8 mouse cellular contexts compared by ENCODE assay signal in the genomic region with DNA sequence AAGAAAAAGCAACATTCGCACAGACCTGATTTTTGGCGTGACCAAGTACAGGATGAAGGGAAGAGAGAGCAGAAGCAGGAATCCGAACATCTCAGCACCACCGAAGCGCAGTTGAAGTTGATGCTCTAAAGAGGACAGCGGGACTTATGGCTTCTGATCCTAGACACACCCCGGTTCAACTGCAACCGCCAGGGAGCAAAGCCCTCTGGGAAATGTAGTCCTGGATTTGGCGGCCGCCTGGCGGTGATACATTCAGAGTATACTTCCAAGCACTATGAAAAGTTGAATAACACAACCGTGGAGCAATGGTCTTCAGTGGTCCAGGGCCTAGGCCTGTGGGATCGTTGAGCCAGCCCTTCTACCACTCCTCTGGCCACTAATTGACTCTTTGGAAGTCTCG. TPM values are rescaled to one million over a fixed set of nuclear protein-coding genes. Genes with fewer than 3 reads are reported as not detected.
A peak's percentile ranks its signal among the peaks of the same experiment; 100 is the strongest.
DNase-seq lines count a peak whose midpoint lies in the region; ATAC-seq lines count a peak whose summit lies in the region.

No protein-coding gene starts in this region.

- intact Hi-C loops in left cerebral cortex, postnatal 10 days (cut with DNase I), result no loop called here

- H3K9ac ChIP-seq in hindbrain, embryonic 16.5 days (ENCODE audit: low read depth, low read length), result peak overlapping the region; percentile 60

- peaks cover 17% of the 10 kb centered on the region for H3K4me1 ChIP-seq in hindbrain, embryonic 16.5 days (ENCODE audit: control insufficient read depth, insufficient read depth, low read depth, low read length)

- H3K27me3 ChIP-seq in hindbrain, embryonic 16.5 days (replicated peaks; ENCODE audit: control insufficient read depth, insufficient read depth, low read length), result no peaks in the 10 kb centered on the region

- H3K4me2 ChIP-seq in hindbrain, embryonic 16.5 days (ENCODE audit: low read length), result peak overlapping the region; percentile 58

- H3K27ac ChIP-seq in hindbrain, embryonic 16.5 days (ENCODE audit: low read depth, low read length), result peak overlapping the region; percentile 78

- H3K36me3 ChIP-seq in hindbrain, embryonic 16.5 days (ENCODE audit: control insufficient read depth, insufficient read depth, low read length), result no peaks in the 10 kb centered on the region

- peak overlapping the region; percentile 51 for H3K4me3 ChIP-seq in hindbrain, embryonic 16.5 days (ENCODE audit: low read length)

- peak; percentile 82 for ATAC-seq in hindbrain, embryonic 16.5 days
- ATAC-seq in megakaryocyte progenitor cell, adult 5-6 weeks (replicated peaks; ENCODE audit: poor library complexity), result peak; percentile 89

- H3K9me3 ChIP-seq in hindbrain, embryonic 16.5 days (ENCODE audit: control insufficient read depth, low read length), result no peaks in the 10 kb centered on the region

- DNase-seq in adipocyte (ENCODE audit: low spot score), result peak; percentile 80
- peak; percentile 46 to 67 for DNase-seq in cerebellum, postnatal 4 days (ENCODE audit: low spot score in 2 of 2)
- peak; percentile 74 for DNase-seq in gastrocnemius, adult 18-20 months (ENCODE audit: low spot score)
- peak; percentile 67 to 82 for DNase-seq in left cerebral cortex, postnatal 10 days (ENCODE audit: extremely low spot score in 1 of 2, low spot score in 2 of 2)
- peak; percentile 72 for DNase-seq in right cerebral cortex, postnatal 14 days
- peak; percentile 70 for DNase-seq in urinary bladder, postnatal 25 days (ENCODE audit: low spot score)

- WGBS in hindbrain, embryonic 16.5 days, result 6% methylated on average over 14 of the region's 14 CpGs

RNA-seq across cellular contexts. Expression of a gene that starts 0.4 kb away (rescaled TPM):
- 1 to 10 TPM; 1.9 to 2.7 TPM for total RNA-seq in gastrocnemius, adult 18-20 months (2021)
- polyA plus RNA-seq in hindbrain, embryonic 16.5 days (2015; fragmentation: Nextera tagmentation; extraction: Ambion mirVana), result 36.1 and 41.1 TPM in 2 replicates
- 10 to 100 TPM; 32.1 to 34.3 TPM for total RNA-seq in left cerebral cortex, postnatal 10 days (2021)
- total RNA-seq in megakaryocyte progenitor cell, adult 5-6 weeks (2015), result 14.4 and 15.7 TPM in 2 replicates
- 18.7 and 21.7 TPM in 2 replicates for total RNA-seq in megakaryocyte progenitor cell, adult 5-6 weeks (2017)

RNA-seq across cellular contexts. Expression of a gene that starts 17.0 kb away (rescaled TPM):
- total RNA-seq in gastrocnemius, adult 18-20 months (2021), result under 1 TPM in 1 of 2 experiments, not detected in 1; 0.09 TPM
- 1.1 and 1.5 TPM in 2 replicates for polyA plus RNA-seq in hindbrain, embryonic 16.5 days (2015; fragmentation: Nextera tagmentation; extraction: Ambion mirVana)
- 1 to 10 TPM in 1 of 2 experiments, under 1 TPM in 1; 0.86 to 1.5 TPM for total RNA-seq in left cerebral cortex, postnatal 10 days (2021)
- 7.0 and 9.1 TPM in 2 replicates for total RNA-seq in megakaryocyte progenitor cell, adult 5-6 weeks (2015)
- total RNA-seq in megakaryocyte progenitor cell, adult 5-6 weeks (2017), result 7.1 and 10.5 TPM in 2 replicates

RNA-seq across cellular contexts. Expression of a gene that starts 19.2 kb away (rescaled TPM):
- 10 to 100 TPM; 83.3 to 97.1 TPM for total RNA-seq in gastrocnemius, adult 18-20 months (2021)
- 230 and 258 TPM in 2 replicates for polyA plus RNA-seq in hindbrain, embryonic 16.5 days (2015; fragmentation: Nextera tagmentation; extraction: Ambion mirVana)
- total RNA-seq in left cerebral cortex, postnatal 10 days (2021), result 100 to 1,000 TPM; 186 to 187 TPM
- total RNA-seq in megakaryocyte progenitor cell, adult 5-6 weeks (2015), result 16.5 and 19.2 TPM in 2 replicates
- 168 and 177 TPM in 2 replicates for total RNA-seq in megakaryocyte progenitor cell, adult 5-6 weeks (2017)

Comparison
In these comparisons a context has a peak if more than half of its experiments do, and no peak if none do; other contexts are left out.
1. Peak in every context shown above with its lines: DNase-seq, ATAC-seq, H3K4me3 ChIP-seq and H3K27ac ChIP-seq.
2. RNA of a gene that starts 0.4 kb away (total RNA-seq): 32.1 to 34.3 TPM in left cerebral cortex, postnatal 10 days and 14.4 to 21.7 TPM in megakaryocyte progenitor cell, adult 5-6 weeks; 1.9 to 2.7 TPM in gastrocnemius, adult 18-20 months; every median in the first group is over 4 times any median in the second.